25 mouse cellular contexts compared by ENCODE assay signal in genomic region chr2:10307376-10307775, GRCm38 (mm10).
A peak's percentile ranks its signal among the peaks of the same experiment; 100 is the strongest.
DNase-seq lines count a peak whose midpoint lies in the region; ATAC-seq and TF ChIP-seq lines count a peak whose summit lies in the region.
"Had no signal": no experiment of that assay in that cellular context is flagged by ENCODE, and none has a peak within 500 bp of the region (broad histone marks: within the 10 kb centered on the region; RNA-seq: fewer than 3 reads in every experiment).

No protein-coding gene starts in this region.

- no peak for TF ChIP-seq CTCF in liver, postnatal 0 days (IDR thresholded peaks at IDR 0.05; ENCODE audit: low read depth)

- ATAC-seq in liver, postnatal 0 days = 0 out of 2 replicates have a peak, but pooled peaks have one; percentile 23
- ATAC-seq in intestine, embryonic 16.5 days = no peak
- ATAC-seq: forebrain, embryonic 13.5 days; intestine, embryonic 15.5 days had no signal

- no peaks in the 10 kb centered on the region for H3K9me3 ChIP-seq in liver, postnatal 0 days (ENCODE audit: low read length)
- no peaks in the 10 kb centered on the region for H3K9me3 ChIP-seq in intestine, embryonic 16.5 days (ENCODE audit: control insufficient read depth, low read length)
- H3K9me3 ChIP-seq: forebrain, embryonic 13.5 days; heart, embryonic 10.5 days; intestine, embryonic 15.5 days; limb, embryonic 10.5 days; neural tube, embryonic 12.5 days had no signal

- no peak overlapping the region for H3K4me2 ChIP-seq in liver, postnatal 0 days (ENCODE audit: low read depth, low read length)
- H3K4me2 ChIP-seq in intestine, embryonic 16.5 days (ENCODE audit: low read depth, low read length) = no peak overlapping the region
- H3K4me2 ChIP-seq: forebrain, embryonic 13.5 days; hindbrain, embryonic 14.5 days; intestine, embryonic 15.5 days; midbrain, embryonic 11.5 days; neural tube, embryonic 12.5 days had no signal

- no peak overlapping the region for H3K4me3 ChIP-seq in liver, postnatal 0 days (ENCODE audit: low read depth, low read length)
- no peak overlapping the region for H3K4me3 ChIP-seq in intestine, embryonic 16.5 days (ENCODE audit: low read length)
- H3K4me3 ChIP-seq: forebrain, embryonic 13.5 days; heart, embryonic 10.5 days; intestine, embryonic 15.5 days; limb, embryonic 10.5 days; neural tube, embryonic 12.5 days had no signal

- peak; percentile 44; the same call in 1 of the 2 replicates for TF ChIP-seq EP300 in liver, postnatal 0 days (IDR thresholded peaks at IDR 0.05; ENCODE audit: low read depth)

- H3K4me1 ChIP-seq in liver, postnatal 0 days (ENCODE audit: insufficient read depth) = no peaks in the 10 kb centered on the region
- no peaks in the 10 kb centered on the region for H3K4me1 ChIP-seq in intestine, embryonic 16.5 days (ENCODE audit: control insufficient read depth, insufficient read depth, low read length)
- H3K4me1 ChIP-seq: forebrain, embryonic 13.5 days; heart, embryonic 10.5 days; intestine, embryonic 15.5 days; limb, embryonic 10.5 days; neural tube, embryonic 12.5 days had no signal

- H3K27me3 ChIP-seq in liver, postnatal 0 days (ENCODE audit: insufficient read depth, low read length) = no peaks in the 10 kb centered on the region
- H3K27me3 ChIP-seq in intestine, embryonic 16.5 days (replicated peaks; ENCODE audit: control insufficient read depth, insufficient read depth, low read length) = no peaks in the 10 kb centered on the region
- H3K27me3 ChIP-seq: CH12.LX; forebrain, embryonic 13.5 days; intestine, embryonic 15.5 days; neural tube, embryonic 12.5 days had no signal

- H3K36me3 ChIP-seq in liver, postnatal 0 days (replicated peaks; ENCODE audit: insufficient read depth, low read length) = no peaks in the 10 kb centered on the region
- H3K36me3 ChIP-seq in intestine, embryonic 16.5 days (ENCODE audit: control insufficient read depth, insufficient read depth, low read length) = no peaks in the 10 kb centered on the region
- H3K36me3 ChIP-seq: heart, embryonic 10.5 days; intestine, embryonic 15.5 days; limb, embryonic 10.5 days; neural tube, embryonic 12.5 days had no signal

- peak; percentile 24 for DNase-seq in heart, adult 11 months
- no peak for DNase-seq in heart, adult 8-10 months (ENCODE audit: low spot score)
- peak; percentile 25 for DNase-seq in c-Kit-negative CD71-positive TER-119-positive erythroid progenitor cells, embryonic 14.5 days (ENCODE audit: low read depth, low spot score)
- DNase-seq in liver = peak; percentile 40
- no peak for DNase-seq in liver, postnatal 0 days
- DNase-seq in cerebellum, postnatal 36 days = no peak
- no peak for DNase-seq in spleen, adult 18-20 months
- DNase-seq: adrenal gland, postnatal 10 days; cerebellum, adult 18-20 months; cerebellum, postnatal 25 days; gastrocnemius, postnatal 14 days; heart, postnatal 14 days; kidney, postnatal 4 days; lung, adult 2 months; lung, postnatal 4 days; right cerebral cortex, adult 18-20 months had no signal

- WGBS in liver, postnatal 0 days (ENCODE audit: insufficient replicate concordance) = 46% methylated on average over 4 of the region's 4 CpGs
- WGBS in intestine, embryonic 16.5 days = 53% methylated on average over 4 of the region's 4 CpGs

- H3K27ac ChIP-seq in liver, postnatal 0 days (ENCODE audit: low read depth) = no peak overlapping the region
- H3K27ac ChIP-seq in intestine, embryonic 16.5 days (ENCODE audit: low read length) = no peak overlapping the region
- H3K27ac ChIP-seq: forebrain, embryonic 13.5 days; heart, embryonic 10.5 days; hindbrain, embryonic 14.5 days; intestine, embryonic 15.5 days; limb, embryonic 10.5 days; neural tube, embryonic 12.5 days had no signal

- H3K9ac ChIP-seq in liver, postnatal 0 days (replicated peaks) = no peak overlapping the region
- H3K9ac ChIP-seq in intestine, embryonic 16.5 days (ENCODE audit: low read depth, low read length) = no peak overlapping the region
- H3K9ac ChIP-seq: forebrain, embryonic 13.5 days; hindbrain, embryonic 14.5 days; intestine, embryonic 15.5 days; neural tube, embryonic 12.5 days had no signal

Comparison
In these comparisons a context has a peak if more than half of its experiments do, and no peak if none do; other contexts are left out.
1. DNase-seq: peak in heart, adult 11 months (single experiment), c-Kit-negative CD71-positive TER-119-positive erythroid progenitor cells, embryonic 14.5 days (single experiment) and liver (single experiment); none in heart, adult 8-10 months (single experiment), liver, postnatal 0 days (single experiment), cerebellum, postnatal 36 days (0 of 2) and spleen, adult 18-20 months (0 of 2).